Mouse (Mus musculus) central nervous system, embryonic 11.5 days (tissue): ENCODE data around the gene Cd36. TPM values are rescaled to one million over a fixed set of nuclear protein-coding genes. Genes with fewer than 3 reads are reported as not detected.

Experiments used
- polyA plus RNA-seq: library from polyadenylated mRNA; depleted of rRNA; stranded (reverse); fragments of >200 nt; gene quantifications from 2 replicates; pipeline ENCODE4 v1.2.3, GENCODE M21; 2012; rRNA removed

The Cd36 gene
- polyA plus RNA-seq = 3.8 and 4.0 TPM in 2 replicates

GRCm38 (mm10) chr5:17888598-17888997, at the start of gene Cd36:
Cd36 (minus strand) TSS chr5:17888801.

Other genes with a start within 250 kb of the Cd36 start
- 0.35 and 0.40 TPM in 2 replicates for gene Gnat3, start 73.7 kb upstream of the Cd36 start, polyA plus RNA-seq